Mouse (Mus musculus): ENCODE measurements around the gene Tmem100.

DNA sequence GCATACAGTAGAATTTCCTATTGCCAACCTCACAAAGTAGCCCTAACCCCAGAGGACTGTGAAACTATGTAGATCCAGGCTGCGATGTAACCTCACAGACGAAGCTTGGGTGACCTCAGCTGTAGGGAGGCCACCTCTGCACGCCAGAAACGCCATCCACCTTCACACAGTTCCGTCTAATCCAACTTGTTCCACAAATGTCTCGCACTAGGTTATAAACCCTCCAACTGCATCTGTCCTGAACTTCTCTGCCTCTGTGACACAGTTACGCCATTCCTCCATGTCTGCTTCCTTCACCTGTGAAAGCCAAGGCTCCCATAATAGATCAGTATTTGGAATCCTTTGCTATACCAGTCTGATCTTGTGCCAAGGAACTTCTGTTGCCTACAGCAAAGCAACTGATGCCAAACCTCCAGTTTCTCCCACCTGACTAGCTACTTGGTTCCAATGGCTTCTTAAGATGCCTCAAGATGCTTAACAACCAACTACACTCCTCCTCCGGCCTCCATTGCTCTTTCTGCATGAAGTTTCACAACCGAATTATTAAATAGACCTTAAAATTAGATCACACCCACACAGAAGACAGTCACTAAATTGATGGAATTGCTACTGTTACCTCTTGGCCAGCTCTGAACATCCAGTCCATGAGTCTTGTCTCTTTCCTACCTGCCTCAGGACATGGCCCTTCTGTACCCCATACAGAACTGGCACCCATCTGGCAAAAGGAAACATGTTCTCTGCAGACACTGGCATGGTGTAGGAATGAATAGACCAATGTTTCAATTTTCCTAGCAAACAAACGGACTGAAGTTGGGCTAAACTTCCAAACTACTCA, 28.5 kb upstream of the Tmem100 start:
- no peak for TF ChIP-seq CTCF (IDR thresholded peaks at IDR 0.05; ENCODE audit: insufficient read depth, low read length)
- TF ChIP-seq POLR2A (IDR thresholded peaks at IDR 0.05; ENCODE audit: borderline replicate concordance, extremely low read depth, low read depth, low read length) = no peak

Data from lung, adult 2 months (tissue).